Mouse (Mus musculus): ENCODE results near the gene Ap2b1.

DNA sequence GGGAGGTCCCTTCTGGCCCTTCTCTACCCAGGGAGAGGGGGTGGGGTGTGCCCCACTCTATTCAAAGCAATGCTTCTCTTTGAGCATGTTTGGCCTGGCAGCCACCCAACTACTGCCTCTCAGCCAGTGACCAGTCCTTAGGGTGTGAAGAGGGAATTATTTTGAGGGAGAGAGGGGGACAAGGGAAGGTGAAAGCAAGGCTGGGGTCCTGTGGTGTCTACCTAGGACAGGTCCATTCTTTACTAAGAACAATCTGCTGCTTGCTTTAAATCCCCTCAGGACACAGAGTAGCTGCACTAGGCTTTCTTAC lies 150.1 kb downstream of the Ap2b1 start:
- TF ChIP-seq CTCF (IDR thresholded peaks at IDR 0.05; ENCODE audit: borderline replicate concordance, control insufficient read depth, extremely low read depth, insufficient read depth, low read length, poor library complexity) (no peak), POLR2A (IDR thresholded peaks at IDR 0.05; ENCODE audit: control insufficient read depth, extremely low read depth, insufficient read depth, low read length, poor library complexity) (no peak)

Measured in thymus, adult 2 months (tissue).